Mouse (Mus musculus) Muller cell, postnatal 12 days (primary cell): ENCODE measurements around the gene Baz2a.
"Not testable (repeated sequence)": the region's sequence is repeated elsewhere in the genome, so short reads cannot be mapped to it uniquely, and the experiment has no call there.

ENCODE experiments used
- DNase-seq: peaks from one replicate; pipeline ENCODE4 v3.0.0-alpha.2; 2015; ENCODE audit errors: inconsistent ontology term

Baz2a gene

DNA sequence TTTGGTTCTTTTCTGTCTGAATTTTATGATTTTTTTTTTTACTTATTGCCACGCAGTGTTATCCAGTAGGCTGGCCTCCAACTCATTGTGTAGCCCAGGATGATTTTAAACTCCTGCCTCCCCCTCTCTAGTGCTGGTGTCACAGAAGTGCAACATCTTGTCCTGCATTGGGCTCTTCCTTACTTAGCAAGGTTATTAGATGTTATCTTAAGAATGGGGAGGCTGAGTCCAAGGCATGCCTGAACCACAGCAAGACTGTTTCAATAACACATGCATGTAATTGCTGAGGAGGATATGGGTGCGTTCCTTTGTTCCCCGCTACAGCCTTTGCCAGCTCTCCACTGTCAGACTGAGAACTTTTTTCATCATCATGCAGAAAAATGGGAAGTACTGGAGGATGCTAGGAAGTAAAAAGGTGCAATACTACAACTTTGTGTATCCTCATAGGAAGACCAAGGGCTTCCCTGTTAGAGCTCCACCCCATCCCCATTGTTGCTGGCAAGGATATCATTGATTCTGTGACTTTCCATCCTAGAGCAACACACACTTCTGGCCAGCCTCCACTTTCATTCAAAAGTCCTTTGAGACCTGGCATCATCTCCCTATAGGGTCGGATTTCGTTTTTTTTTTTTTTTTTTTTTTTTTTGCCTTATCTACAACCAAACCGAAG is 9.4 kb upstream of the Baz2a start:
- no peak for DNase-seq

DNA sequence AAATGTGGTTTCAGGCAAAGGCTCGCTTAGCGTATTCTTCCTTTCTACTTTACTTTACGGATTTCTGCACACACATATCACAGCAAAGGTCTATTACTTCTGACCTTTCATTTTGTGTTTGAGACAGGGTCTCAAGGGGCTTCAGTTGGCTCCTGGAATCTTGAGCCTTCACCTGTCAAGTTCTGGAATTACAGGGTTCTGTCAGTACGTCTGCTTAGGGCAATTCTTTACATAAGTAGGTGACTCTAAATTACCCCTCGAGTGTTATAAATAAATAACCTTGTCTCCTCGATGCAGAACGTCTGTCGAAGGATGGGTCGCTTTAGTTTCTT is 8.9 kb upstream of the Baz2a start:
- no peak for DNase-seq

DNA sequence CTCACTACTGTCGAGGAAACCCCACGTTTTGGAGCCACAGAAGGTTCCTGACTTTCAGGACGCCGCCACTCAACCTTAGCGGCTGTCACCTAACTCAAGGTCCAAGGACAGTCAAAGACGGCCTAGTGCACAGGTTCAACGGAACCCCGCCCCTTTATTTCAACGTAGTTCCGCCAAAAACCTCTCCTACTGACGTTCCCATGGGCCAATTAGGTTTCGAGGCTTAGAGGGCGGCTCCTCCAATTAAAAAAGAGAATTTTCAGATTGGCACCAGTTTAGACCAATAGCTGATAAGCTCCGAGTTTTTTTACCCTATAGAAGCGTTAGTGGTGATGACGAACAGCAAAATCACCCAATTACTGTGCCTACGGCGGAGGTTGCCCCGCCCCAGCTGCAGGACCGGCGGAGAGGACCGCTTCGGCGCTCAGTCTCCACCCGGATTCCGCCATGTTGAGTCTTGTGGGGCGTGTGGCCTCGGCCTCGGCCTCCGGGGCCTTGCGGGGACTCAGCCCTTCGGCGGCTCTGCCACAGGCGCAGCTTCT is 8.4 kb upstream of the Baz2a start, which contains the start of gene Atp5b:
Atp5b (plus strand) TSS at position 394 of the 542 bp plus-strand sequence.
- DNase-seq, result peak; percentile 100

DNA sequence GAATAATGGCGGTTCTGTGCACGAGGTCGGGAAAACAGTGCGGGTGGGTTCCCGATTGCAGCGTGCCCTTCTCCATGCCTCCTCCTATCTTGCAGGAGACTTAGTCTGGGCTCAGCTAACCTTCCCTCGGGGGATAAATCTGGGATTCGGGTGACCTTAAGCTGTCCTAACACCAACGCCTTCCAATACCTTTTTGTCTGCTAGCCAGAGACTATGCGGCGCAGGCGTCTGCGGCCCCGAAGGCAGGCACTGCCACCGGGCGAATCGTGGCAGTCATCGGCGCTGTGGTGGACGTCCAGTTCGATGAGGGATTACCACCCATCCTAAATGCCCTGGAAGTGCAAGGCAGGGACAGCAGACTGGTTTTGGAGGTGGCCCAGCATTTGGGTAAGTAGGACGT is 7.7 kb upstream of the Baz2a start:
- peak; percentile 8 for DNase-seq

DNA sequence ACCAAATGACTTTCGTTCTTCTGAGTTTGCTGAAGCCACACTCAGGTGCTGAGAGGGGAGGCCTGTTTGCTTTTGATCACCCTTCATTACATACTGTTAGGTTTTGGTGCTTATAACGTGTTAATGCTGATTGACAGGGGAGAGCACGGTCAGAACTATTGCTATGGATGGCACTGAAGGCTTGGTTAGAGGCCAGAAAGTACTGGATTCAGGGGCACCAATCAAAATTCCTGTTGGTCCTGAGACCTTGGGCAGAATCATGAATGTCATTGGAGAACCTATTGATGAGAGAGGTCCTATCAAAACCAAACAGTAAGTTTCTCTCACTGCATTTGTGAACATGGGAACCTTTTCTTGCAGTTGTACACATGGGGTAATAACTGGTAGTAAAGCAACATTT is 7.2 kb upstream of the Baz2a start:
- DNase-seq, result peak; percentile 16

DNA sequence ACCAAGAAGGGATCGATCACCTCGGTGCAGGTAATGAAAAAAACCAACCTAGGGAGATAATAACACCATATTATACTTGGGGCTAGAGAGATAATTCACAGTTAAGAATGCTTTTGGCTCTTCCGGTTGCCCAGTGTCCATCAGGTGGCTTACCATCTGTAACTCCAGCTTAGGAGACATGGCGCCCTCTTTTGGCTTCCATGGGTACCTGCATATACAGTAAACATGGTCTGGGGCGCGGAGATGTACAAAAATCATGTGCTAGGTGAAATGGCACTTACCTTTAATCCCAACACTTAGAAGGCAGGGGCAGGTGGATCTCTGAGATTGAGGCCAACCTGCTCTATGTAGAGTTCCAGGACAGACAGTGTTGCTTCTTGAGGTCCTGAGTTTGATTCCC is 5.0 kb upstream of the Baz2a start:
- no peak for DNase-seq

DNA sequence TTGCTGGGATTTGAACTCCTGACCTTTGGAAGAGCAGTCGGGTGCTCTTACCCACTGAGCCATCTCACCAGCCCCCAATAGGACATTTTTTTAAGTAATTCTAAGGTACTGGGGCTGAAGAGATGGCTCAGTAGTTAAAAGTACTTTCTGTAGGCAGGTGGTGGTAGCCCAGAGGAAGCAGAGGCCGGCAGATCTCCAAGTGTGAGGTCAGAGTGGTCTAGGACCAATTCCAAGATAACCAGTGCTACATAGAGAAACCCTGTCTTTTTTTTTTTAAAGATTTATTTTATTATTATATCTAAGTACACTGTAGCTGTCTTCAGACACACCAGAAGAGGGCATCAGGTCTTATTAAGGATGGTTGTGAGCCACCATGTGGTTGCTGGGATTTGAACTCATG is 4.2 kb upstream of the Baz2a start:
- DNase-seq, result not testable (repeated sequence)

DNA sequence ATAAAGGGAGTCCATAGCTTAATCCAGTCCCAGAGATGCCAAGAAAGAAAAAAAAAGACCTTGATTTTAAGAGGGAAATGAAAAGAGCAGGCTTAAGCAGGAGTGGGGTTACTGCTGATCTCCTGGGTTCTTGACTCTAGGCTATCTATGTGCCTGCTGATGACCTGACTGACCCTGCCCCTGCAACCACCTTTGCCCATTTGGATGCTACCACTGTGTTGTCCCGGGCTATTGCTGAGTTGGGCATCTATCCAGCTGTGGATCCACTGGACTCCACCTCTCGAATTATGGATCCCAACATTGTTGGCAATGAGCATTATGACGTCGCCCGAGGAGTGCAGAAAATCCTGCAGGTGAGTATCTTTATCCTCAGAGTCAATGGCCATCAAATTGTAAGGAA is 3.2 kb upstream of the Baz2a start:
- no peak for DNase-seq

DNA sequence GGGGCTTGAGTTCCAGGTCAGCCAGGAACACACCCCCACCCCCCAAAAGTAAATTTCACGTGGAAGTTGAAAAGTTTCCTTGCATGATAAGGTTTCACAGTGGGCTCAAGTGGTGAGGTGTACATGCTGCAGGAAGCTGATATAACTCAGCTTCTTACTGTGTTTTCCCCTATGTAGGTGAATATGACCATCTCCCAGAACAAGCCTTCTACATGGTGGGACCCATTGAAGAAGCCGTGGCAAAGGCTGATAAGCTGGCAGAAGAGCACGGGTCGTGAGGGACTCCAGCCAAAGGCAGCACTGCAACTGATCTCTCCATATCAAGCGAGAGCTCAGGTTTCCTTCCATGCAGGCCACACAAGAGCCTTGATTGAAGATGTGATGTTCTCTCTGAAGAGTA is 1.5 kb upstream of the Baz2a start:
- DNase-seq, result no peak

DNA sequence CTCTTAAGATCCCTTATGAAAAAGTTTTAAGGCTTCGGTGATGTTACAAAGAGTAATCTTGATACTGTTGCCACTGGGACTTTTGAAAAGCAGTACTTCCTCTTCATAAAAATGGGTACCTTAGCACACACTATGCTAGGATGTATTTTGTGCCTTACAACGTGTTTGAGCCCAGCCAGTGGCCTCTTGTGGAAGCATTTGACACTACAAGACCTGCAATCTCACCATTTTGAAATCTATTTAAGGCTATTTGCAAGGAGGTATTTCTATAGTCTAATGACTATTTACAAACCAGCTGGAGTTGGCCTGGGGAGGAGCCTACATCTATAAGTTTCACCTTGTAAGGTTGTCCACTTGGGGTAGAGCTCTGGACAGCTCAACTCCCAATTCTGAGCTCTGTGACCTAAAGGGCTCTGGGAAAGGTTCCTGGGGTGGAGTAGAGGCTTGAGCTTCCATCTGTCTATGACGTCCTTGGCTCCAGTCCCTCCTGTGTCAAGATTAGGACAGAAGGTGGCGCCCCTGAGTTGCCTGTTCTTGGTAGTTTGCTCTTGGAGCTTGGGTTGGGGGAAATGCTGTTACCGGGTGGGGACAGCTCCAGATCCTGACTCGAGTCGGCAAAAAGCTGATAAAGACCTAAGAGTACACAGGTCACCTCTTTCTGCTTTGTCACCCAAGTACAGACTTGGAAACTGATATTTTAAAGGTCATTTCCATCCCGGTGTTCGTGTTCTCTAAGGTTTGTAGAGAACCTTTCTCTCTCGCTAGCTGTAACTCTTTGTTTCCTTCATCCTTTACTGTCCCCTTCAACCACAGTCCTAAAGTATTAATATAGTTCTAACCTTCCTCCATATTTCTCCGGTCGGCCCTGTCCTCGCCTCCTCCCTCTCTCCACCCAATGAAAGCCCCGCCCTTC is 470 bp upstream of the Baz2a start:
- peak; percentile 82 for DNase-seq

DNA sequence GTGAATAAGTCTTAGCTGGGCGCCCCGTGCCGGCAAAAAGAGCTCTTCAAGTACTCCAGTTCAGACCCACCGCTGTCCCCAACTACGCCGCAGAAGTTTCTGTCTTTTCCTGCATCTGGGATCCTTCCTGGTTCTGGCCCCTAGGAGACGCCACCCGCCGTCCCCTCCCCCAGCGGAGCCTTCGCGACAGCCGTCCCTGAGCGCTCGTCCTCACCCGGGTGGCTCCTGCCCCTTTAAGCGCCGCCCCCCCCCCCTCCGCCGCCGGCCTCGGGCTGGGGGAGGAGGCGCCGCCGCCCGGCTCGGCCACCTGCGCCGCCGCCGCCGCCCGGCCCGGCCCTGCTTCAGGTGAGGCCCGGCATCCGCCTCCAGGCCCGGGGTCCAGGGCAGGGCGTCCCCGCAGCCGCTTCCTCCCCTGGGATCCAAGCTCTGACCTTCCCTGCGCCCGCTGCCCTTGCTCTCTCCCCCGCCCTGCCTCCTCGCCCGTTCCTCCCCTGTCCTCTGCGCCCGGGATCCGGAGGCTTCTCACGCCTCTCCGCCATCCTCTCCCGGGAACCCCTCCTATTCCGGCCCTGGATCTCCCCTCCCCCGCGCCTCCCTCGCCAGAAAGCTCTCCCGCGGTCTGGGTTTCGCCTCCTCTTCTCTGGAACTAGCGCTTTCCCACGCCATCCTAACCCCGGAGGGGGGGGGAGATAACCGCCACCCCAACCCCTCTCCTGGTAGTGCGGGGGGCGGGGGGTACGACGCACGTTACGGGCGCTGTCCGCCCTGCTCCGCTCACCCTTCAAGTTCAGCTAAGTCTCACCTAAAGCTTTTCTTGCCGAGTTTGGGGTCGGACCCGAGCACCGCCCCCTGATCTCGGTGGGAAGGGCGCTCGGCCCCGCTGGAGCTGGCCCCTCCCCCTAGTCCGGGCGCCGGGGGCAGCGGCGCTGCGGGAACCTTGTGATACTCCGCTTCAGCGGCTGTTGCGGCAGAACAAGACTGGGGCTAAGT is 1.4 kb downstream of the Baz2a start:
- DNase-seq, result peak; percentile 91

DNA sequence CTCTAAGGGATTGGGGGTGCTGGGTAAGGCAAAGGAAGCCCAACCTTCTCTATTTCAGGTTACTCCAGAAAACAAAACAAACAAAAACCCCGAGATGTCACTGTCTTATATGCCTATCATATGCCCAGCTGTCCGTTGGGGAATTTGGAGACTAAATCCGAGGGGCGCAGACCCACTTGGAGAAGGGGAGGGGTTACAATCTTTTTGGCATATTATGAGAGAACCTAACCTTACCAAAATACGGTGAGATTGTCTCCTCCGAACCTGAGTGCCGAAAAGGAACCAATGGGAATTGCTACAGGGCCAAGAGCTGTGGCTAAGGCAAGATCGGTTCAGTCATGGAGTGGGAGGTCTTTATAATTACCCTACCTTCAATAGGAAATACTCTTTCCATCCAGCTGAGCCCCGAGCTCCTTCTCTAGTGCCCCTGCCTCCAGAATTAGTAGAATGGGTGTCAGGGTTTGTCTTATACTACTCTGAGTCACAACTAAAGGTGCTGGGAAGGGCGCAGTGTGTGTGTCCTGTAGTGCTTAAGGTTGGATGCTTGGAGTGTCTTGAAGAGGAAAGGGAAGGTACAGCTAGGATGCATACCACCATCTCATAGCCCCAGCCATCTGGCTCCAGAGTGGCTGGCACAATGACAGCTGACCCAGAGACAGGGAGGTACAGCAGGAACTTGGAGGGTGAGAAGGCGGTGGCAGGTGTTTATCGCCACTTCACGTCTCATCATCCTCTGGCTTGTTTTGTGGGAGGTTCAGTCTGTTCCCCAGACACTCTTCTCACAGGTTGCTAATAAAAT is 2.3 kb downstream of the Baz2a start:
- no peak for DNase-seq

DNA sequence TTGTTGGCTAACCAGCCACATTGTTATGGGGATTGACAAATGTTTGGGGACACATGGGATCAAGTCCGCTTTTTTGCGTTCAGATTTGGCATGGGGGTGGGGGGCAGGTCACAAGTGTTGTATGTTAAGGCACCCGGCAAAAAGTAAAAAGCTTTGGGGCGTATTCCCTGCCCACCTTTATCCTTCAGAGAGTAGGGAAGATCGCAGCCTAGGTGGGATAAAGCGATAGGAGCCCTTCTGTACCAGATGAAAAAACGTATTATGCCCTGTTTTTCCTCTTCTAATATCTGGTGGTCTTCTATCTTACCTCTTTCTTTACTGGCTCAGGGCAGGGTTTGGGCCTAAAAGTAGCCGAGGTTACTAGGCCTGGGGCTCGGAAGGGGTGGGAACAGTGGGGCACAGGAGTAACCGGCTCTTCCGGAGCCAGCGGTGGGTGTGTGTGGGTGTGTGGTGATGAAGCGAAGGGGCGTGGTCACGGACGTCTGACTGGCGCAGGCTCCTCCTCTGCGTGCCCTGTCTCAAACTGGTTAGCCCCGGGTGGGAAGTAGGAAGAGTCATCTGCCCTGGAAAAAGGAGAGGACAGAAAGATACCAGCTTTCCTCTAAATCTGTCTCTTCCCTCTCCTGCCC is 3.1 kb downstream of the Baz2a start:
- peak; percentile 89 for DNase-seq

DNA sequence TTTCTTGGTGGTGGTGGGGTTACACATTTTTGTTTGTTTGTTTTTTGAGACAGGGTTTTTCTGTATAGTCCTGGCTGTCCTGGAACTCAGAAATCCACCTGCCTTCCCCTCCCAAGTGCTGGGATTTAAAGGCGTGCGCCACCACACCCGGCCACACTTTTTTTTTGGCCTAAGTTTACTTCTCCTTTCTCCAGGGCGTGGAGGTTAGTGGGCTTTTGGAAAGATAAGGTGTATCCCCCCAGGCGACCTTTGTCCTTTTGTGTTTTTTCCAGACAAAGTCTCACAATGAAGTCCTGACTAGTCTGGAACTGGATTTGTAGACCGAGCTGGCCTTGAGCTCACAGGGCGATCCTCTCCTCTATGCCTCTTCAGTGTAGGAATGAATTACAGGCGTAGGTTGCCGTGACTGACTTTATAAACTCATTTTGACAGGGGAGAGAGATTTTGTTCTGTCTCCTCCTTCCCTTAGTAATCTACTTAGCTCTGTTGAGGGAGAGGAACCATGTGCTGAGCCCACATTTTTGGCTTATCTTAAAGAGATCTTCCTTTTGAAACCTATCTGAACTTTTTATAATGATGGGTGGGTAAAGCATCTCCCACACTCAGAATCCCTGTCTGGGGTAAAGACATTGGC is 3.7 kb downstream of the Baz2a start:
- no peak for DNase-seq

DNA sequence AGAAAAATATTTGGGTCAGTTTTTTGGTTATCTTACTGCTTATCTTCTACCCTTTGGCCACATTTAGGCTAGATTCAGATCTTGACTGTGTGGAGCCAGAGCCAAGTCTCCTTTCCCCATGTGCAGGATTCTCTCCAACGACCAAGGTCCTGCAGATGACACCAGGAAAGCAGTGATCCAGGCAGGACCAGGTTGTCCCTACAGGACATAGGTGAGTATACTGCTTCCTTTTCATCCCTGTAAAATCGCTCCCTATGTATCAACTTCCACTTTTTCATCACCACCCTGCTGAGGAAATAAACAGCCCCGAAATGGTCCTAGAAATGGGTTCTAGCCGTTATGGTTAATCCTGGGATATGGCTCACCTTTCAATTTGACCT is 4.9 kb downstream of the Baz2a start:
- DNase-seq, result no peak

DNA sequence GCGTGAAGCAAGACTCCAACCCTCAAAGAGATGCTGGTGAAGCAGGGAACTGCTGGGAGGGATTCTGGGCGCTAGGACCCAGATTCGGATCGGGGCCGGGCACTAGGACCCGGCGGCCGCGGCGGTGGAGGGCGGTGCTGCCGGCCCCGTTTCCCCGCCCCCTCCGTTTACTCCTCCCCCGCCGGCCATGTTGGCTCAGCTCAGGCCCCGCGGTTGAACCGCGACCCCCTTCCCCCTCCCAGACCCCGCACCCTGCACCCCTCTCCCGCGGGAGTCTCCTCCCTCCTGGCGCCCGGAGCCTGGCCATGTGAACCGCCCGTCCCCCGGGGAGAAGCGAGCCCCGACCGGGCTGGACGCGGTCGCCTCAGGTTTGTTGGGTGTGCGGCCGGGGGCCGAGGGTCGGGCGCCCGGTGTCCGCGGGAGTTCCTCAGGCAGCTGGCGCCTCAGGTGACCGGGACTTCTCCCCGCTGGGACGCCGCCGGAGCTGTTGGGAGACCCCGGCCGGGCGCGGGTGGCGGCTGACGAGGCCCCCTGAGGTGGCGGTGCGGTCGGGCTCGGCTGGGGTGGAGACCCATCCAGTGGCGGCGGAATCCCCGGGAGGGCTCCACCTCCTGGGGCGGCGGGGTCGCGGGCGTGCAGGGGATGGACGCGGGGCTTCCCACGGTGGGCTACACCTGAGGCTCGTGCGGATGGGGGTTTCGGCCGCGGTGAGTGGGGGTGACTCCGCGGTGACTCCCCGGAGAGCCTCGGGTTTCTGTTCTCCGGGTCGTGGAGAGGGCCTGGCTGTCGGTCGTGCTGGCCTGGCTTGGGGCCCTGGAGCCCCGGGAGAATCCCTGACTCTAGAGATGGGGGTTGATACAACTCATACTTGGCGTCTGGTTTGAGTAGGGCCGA is 5.6 kb downstream of the Baz2a start:
- peak; percentile 91 for DNase-seq

DNA sequence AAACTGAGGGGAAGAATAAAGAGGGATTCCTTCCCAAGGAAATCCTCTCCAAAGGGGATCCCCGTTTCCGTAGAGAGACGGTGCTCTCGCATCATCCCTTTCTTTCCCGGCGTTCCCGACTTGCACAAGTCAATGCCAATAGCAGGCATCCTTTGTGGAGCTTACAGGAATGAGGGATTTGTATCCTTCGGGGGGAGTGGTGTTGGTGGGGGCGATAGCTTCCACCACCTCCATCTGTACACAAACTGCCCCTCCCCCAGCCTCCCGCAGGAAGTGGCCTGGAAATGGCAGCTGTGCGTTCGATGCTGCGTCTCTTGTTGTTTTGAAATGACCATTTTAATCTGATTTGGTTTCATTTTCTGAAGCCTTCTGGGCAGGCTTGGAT is 6.2 kb downstream of the Baz2a start:
- peak; percentile 65 for DNase-seq

DNA sequence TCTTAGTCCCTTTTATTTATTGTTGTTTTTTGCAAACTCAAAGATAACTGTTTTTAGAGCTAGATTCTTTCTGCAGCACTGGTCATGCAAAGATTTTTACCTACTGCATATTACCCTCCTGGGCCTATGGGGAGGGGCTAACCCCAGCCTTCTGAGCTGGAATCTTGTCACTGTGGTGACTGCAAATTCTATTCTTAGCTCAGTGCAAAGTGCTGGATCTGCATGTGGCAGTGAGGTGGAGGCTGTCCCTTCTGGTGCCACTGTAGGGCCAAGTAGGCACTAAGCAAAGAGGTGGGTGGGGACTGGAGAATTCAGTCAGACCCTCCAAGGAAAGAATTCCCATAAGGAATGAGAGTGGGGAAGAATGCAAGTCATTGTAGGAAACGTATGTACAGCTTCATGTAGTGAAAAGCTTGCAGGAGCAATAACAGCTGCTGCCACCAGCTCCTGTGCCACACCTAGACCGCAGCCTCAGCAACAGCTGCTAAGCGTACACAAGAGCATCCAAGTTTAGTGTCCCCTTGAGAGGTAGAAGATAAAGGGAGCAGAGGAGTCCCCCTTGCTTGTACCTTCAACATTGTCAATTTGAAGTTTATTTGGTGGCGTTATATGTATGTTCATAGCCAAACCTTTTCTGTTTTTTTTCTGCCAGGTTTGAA is 18.9 kb downstream of the Baz2a start:
- DNase-seq, result no peak
